Mouse (Mus musculus) G1E (cell line): Measurements from ENCODE around the gene Rnase12.

Experiments used
- CTCF ChIP-seq: IDR thresholded peaks from 2 replicates; pipeline ENCODE4 v1.5.1; 2012; ENCODE audit warnings: low read depth, low read length, inconsistent platforms, mixed read lengths
- POLR2AphosphoS5 ChIP-seq: IDR thresholded peaks from 2 replicates; pipeline ENCODE4 v1.6.1; 2012; ENCODE audit warnings: low read depth, low read length, inconsistent platforms; ENCODE audit not compliant: insufficient replicate concordance

- TF ChIP-seq CTCF: no peak
- no peak for TF ChIP-seq POLR2AphosphoS5
These were observed 22.3 kb downstream of the Rnase12 start for GRCm38 (mm10) chr14:51035206-51035605.
